Mouse (Mus musculus) splenic B cell, adult 2 months (primary cell): ENCODE results near the gene Calm1.

Experiments used
- DNase-seq: peaks from one replicate; pipeline ENCODE4 v3.0.0-alpha.2; 2011; ENCODE audit warnings: low read depth, low spot score
- H3K27me3 ChIP-seq: 2 replicates; pipeline ENCODE4 v1.6.1; 2012; ENCODE audit warnings: mild to moderate bottlenecking, low read length, moderate library complexity, mixed read lengths; ENCODE audit not compliant: control insufficient read depth, poor library complexity, insufficient read depth, severe bottlenecking
- H3K36me3 ChIP-seq: 2 replicates; pipeline ENCODE4 v1.6.1; 2012; ENCODE audit warnings: mild to moderate bottlenecking, low read length, moderate library complexity, mixed read lengths; ENCODE audit not compliant: control insufficient read depth, poor library complexity, insufficient read depth, severe bottlenecking

The Calm1 gene

GRCm38 (mm10) chr12:100198967-100199660 lies at the start of gene Calm1:
Gene Calm1, plus strand, starts transcription at chr12:100199435.
- Histone ChIP-seq H3K36me3 (peaks cover 7% of the 10 kb centered on the region; the same call in 1 of the 2 replicates), H3K27me3 (no peaks in the 10 kb centered on the region)
- peak; percentile 97 for DNase-seq

- no peaks in the 10 kb centered on the region for H3K27me3 ChIP-seq
- DNase-seq, result no peak
Observed at GRCm38 (mm10) chr12:100152466-100152865, 46.8 kb upstream of the Calm1 start.

GRCm38 (mm10) chr12:100159261-100159975 lies 39.8 kb upstream of the Calm1 start, which contains the start of gene Nrde2:
Gene Nrde2, minus strand, starts transcription at chr12:100159653.
- peak; percentile 91 for DNase-seq
- H3K36me3 ChIP-seq, result peaks cover 2% of the 10 kb centered on the region; the same call in 1 of the 2 replicates
- no peaks in the 10 kb centered on the region for H3K27me3 ChIP-seq

More at GRCm38 (mm10) chr12:100152466-100152865, 46.8 kb upstream of the Calm1 start:
- H3K36me3 ChIP-seq, result peaks cover 11% of the 10 kb centered on the region

- no peaks in the 10 kb centered on the region for H3K27me3 ChIP-seq
- DNase-seq, result no peak
- H3K36me3 ChIP-seq, result no peaks in the 10 kb centered on the region
Observed at GRCm38 (mm10) chr12:100164991-100165500, 34.2 kb upstream of the Calm1 start.

- no peaks in the 10 kb centered on the region for H3K36me3 ChIP-seq
- no peaks in the 10 kb centered on the region for H3K27me3 ChIP-seq
- DNase-seq, result peak; percentile 68
Observed at GRCm38 (mm10) chr12:100166177-100166576, 33.1 kb upstream of the Calm1 start.

- DNase-seq, result no peak
- no peaks in the 10 kb centered on the region for H3K36me3 ChIP-seq
- no peaks in the 10 kb centered on the region for H3K27me3 ChIP-seq
Observed at GRCm38 (mm10) chr12:100166939-100167338, 32.3 kb upstream of the Calm1 start.

- no peak for DNase-seq
- H3K27me3 ChIP-seq, result no peaks in the 10 kb centered on the region
- H3K36me3 ChIP-seq, result no peaks in the 10 kb centered on the region
Observed at GRCm38 (mm10) chr12:100167502-100167901, 31.7 kb upstream of the Calm1 start.

GRCm38 (mm10) chr12:100167931-100168871 lies 31.0 kb upstream of the Calm1 start:
- H3K36me3 ChIP-seq, result no peaks in the 10 kb centered on the region
- peak; percentile 81 for DNase-seq

GRCm38 (mm10) chr12:100172481-100172880 lies 26.8 kb upstream of the Calm1 start:
- no peaks in the 10 kb centered on the region for H3K27me3 ChIP-seq
- no peak for DNase-seq
- H3K36me3 ChIP-seq, result no peaks in the 10 kb centered on the region

More at GRCm38 (mm10) chr12:100167931-100168871, 31.0 kb upstream of the Calm1 start:
- H3K27me3 ChIP-seq, result no peaks in the 10 kb centered on the region

GRCm38 (mm10) chr12:100176469-100177056 lies 22.7 kb upstream of the Calm1 start:
- Histone ChIP-seq H3K36me3 (no peaks in the 10 kb centered on the region), H3K27me3 (no peaks in the 10 kb centered on the region)
- no peak for DNase-seq

- Histone ChIP-seq H3K36me3 (no peaks in the 10 kb centered on the region), H3K27me3 (no peaks in the 10 kb centered on the region)
- no peak for DNase-seq
Observed at GRCm38 (mm10) chr12:100178898-100179440, 20.3 kb upstream of the Calm1 start.

- no peak for DNase-seq
- Histone ChIP-seq H3K27me3 (no peaks in the 10 kb centered on the region), H3K36me3 (no peaks in the 10 kb centered on the region)
Observed at GRCm38 (mm10) chr12:100180802-100181201, 18.4 kb upstream of the Calm1 start.

- H3K27me3 ChIP-seq, result no peaks in the 10 kb centered on the region
- H3K36me3 ChIP-seq, result no peaks in the 10 kb centered on the region
- DNase-seq, result peak; percentile 51
Observed at GRCm38 (mm10) chr12:100182676-100183075, 16.6 kb upstream of the Calm1 start.

- peak; percentile 81 for DNase-seq
- Histone ChIP-seq H3K36me3 (no peaks in the 10 kb centered on the region), H3K27me3 (no peaks in the 10 kb centered on the region)
Observed at GRCm38 (mm10) chr12:100183970-100184369, 15.3 kb upstream of the Calm1 start.
